Mouse (Mus musculus) urinary bladder, postnatal 0 days (tissue): Measurements from ENCODE around the gene Olfr639. TPM values are rescaled to one million over a fixed set of nuclear protein-coding genes. Genes with fewer than 3 reads are reported as not detected.

ENCODE experiments used
- polyA plus RNA-seq: library from polyadenylated mRNA; unstranded; fragments of >200 nt; fragmentation: Nextera tagmentation; extraction: Ambion mirVana; gene quantifications from 2 replicates; pipeline ENCODE4 v1.2.1, GENCODE M21; 2015

Olfr639 gene
- not detected in 2 replicates for polyA plus RNA-seq

GRCm38 (mm10) chr7:104017203-104017602 lies at the start of gene Olfr639:
Olfr639 (minus strand) TSS chr7:104017303.

GRCm38 (mm10) chr7:104061345-104061744 lies 44.2 kb upstream of the Olfr639 start, which contains the start of gene 4930516K23Rik:
4930516K23Rik (minus strand) TSS chr7:104061445.

GRCm38 (mm10) chr7:104052566-104052965 lies 35.5 kb upstream of the Olfr639 start, which contains the start of gene Olfr642:
Olfr642 (minus strand) TSS chr7:104052666.

DNA sequence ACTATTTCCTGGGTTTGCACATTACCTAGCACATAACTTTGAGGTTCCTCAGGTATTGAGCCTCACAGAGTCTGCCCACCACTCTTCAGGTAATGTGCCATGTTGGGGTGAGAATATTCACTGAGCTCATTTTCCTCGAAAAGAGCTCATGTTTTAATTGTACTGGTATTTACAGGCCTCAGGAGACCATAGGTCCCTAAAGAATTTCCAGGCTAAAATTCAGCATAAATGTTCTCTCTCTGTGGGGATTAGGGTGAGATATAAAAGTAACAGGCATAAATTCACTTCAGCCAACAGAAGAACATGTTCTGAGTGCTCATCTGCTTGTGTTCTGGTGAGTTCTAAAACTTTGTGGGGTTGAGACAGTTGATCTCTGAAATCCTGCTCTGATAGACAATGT lies 18.0 kb upstream of the Olfr639 start, which contains the start of gene Olfr641:
TSS of gene Olfr641 (plus strand) at position 301 of the 400 bp plus-strand sequence.

DNA sequence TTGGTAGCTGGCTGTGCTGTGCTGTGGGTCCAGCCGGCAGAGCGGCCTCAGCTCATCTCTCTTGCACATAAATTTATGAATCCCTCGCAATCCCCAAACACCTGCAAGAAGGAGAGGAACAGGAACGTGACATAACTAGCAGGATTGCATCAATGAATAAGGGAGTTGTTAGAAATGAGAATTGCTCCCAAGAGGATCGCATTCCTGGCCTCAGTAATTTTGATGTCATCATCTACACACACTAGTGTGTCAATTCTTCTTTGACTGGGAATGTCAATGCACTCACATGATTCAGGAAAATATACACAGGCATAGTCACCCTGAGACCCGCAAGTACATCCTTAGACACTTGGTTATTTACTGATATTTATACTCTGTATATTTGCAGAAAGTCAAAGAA lies 8.4 kb upstream of the Olfr639 start, which contains the start of gene Olfr640:
TSS of gene Olfr640 (minus strand) at position 101 of the 400 bp plus-strand sequence.

DNA sequence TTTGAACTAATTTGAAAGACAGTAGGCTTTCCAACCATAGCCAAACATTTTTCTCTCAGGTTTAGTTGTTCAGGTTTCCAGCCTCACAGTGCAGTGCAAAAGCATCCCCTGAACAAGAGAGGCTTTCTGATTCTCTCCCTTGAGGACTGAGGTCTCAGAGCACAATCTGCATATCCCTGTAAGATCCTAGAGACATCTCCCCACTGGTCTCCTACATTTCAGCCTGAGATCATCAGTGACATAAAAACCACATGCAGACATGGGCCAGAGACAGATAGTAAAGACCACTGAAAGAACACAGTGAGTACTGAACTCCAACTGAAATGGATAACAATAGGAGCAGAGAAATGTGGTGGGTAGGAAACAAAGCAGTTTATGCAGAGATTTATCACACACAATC lies 18.7 kb downstream of the Olfr639 start, which contains the start of gene Olfr638:
TSS of gene Olfr638 (plus strand) at position 301 of the 400 bp plus-strand sequence.

DNA sequence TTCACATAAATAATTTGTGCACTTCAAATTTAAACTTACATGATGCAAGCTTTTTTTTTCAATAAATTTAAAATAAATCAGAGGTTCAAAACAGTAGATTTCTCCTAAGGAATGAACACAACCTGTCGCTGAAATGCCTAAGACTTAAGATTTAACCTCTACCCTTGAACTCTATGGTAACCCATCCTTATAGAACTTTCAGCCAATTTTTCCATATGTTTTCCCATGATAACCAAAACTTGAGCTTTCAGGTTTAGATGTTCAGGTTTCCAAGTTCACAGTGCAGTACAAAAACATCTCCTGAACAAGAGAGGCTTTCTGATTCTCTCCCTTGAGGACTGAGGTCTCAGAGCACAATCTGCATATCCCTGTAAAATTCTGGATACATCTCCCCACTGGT lies 46.3 kb downstream of the Olfr639 start, which contains the start of gene Olfr635:
TSS of gene Olfr635 (plus strand) at position 301 of the 400 bp plus-strand sequence.

Other genes starting within 250 kb of the Olfr639 start
- not detected in 2 replicates for gene Olfr69, start 245.7 kb downstream of the Olfr639 start, polyA plus RNA-seq
- gene Olfr68, start 237.6 kb downstream of the Olfr639 start, polyA plus RNA-seq: not detected in 2 replicates
- gene Olfr67, start 225.5 kb downstream of the Olfr639 start, polyA plus RNA-seq: not detected in 2 replicates
- gene Hbb-bt, start 203.3 kb downstream of the Olfr639 start, polyA plus RNA-seq: 1,351 and 3,387 TPM in 2 replicates
- gene Hbb-bs, start 189.2 kb downstream of the Olfr639 start, polyA plus RNA-seq: 8,698 and 21,253 TPM in 2 replicates
- not detected in 2 replicates for gene Hbb-bh2, start 176.8 kb downstream of the Olfr639 start, polyA plus RNA-seq
- not detected in 2 replicates for gene Hbb-bh1, start 174.1 kb downstream of the Olfr639 start, polyA plus RNA-seq
- gene Hbb-y, start 164.1 kb downstream of the Olfr639 start, polyA plus RNA-seq: 0.78 and 3.6 TPM in 2 replicates
- not detected in 2 replicates for gene Olfr66, start 131.1 kb downstream of the Olfr639 start, polyA plus RNA-seq
- not detected in 2 replicates for gene Olfr64, start 122.8 kb downstream of the Olfr639 start, polyA plus RNA-seq
- not detected in 2 replicates for gene Olfr65, start 113.8 kb downstream of the Olfr639 start, polyA plus RNA-seq
- not detected in 2 replicates for gene Olfr631, start 88.5 kb downstream of the Olfr639 start, polyA plus RNA-seq
- gene Olfr632, start 83.0 kb downstream of the Olfr639 start, polyA plus RNA-seq: not detected in 2 replicates
- not detected in 2 replicates for gene Olfr633, start 72.9 kb downstream of the Olfr639 start, polyA plus RNA-seq
- gene Olfr635, start 46.2 kb downstream of the Olfr639 start, polyA plus RNA-seq: not detected in 2 replicates
- not detected in 2 replicates for gene Olfr638, start 18.6 kb downstream of the Olfr639 start, polyA plus RNA-seq
- gene Olfr640, start 8.3 kb upstream of the Olfr639 start, polyA plus RNA-seq: not detected in 2 replicates
- not detected in 2 replicates for gene Olfr641, start 18.1 kb upstream of the Olfr639 start, polyA plus RNA-seq
- gene Olfr642, start 35.4 kb upstream of the Olfr639 start, polyA plus RNA-seq: not detected in 2 replicates
- gene 4930516K23Rik, start 44.1 kb upstream of the Olfr639 start, polyA plus RNA-seq: not detected in 2 replicates
- gene Olfr644, start 54.6 kb upstream of the Olfr639 start, polyA plus RNA-seq: not detected in 2 replicates
- not detected in 2 replicates for gene Olfr645, start 68.2 kb upstream of the Olfr639 start, polyA plus RNA-seq
- not detected in 2 replicates for gene Olfr646, start 87.6 kb upstream of the Olfr639 start, polyA plus RNA-seq
- gene Ubqln5, start 112.5 kb upstream of the Olfr639 start, polyA plus RNA-seq: not detected in 2 replicates
- gene Olfr643, start 120.1 kb upstream of the Olfr639 start, polyA plus RNA-seq: not detected in 2 replicates
- gene Ubqln3, start 126.0 kb upstream of the Olfr639 start, polyA plus RNA-seq: not detected in 2 replicates
- not detected in 2 replicates for gene Ubqlnl, start 133.3 kb upstream of the Olfr639 start, polyA plus RNA-seq
- not detected in 2 replicates for gene Olfm5, start 147.5 kb upstream of the Olfr639 start, polyA plus RNA-seq
- 0.05 and 0.07 TPM in 2 replicates for gene Olfr648, start 166.1 kb upstream of the Olfr639 start, polyA plus RNA-seq
- not detected in 2 replicates for gene Olfr649, start 178.7 kb upstream of the Olfr639 start, polyA plus RNA-seq
- 0.63 and 1.2 TPM in 2 replicates for gene Trim6, start 201.5 kb upstream of the Olfr639 start, polyA plus RNA-seq
- 2.3 and 2.7 TPM in 2 replicates for gene Trim34a, start 227.2 kb upstream of the Olfr639 start, polyA plus RNA-seq